Mouse (Mus musculus) bone marrow macrophage, adult 2 months (primary cell): Measurements from ENCODE around the gene Calhm2.

Experiments used
- CTCF ChIP-seq: IDR thresholded peaks from 2 replicates; pipeline ENCODE4 v1.5.1; 2012; ENCODE audit warnings: low read depth, mild to moderate bottlenecking, low read length, moderate library complexity
- POLR2A ChIP-seq: IDR thresholded peaks from 2 replicates; pipeline ENCODE4 v1.6.1; 2012; ENCODE audit warnings: mild to moderate bottlenecking, low read depth, low read length, borderline replicate concordance

DNA sequence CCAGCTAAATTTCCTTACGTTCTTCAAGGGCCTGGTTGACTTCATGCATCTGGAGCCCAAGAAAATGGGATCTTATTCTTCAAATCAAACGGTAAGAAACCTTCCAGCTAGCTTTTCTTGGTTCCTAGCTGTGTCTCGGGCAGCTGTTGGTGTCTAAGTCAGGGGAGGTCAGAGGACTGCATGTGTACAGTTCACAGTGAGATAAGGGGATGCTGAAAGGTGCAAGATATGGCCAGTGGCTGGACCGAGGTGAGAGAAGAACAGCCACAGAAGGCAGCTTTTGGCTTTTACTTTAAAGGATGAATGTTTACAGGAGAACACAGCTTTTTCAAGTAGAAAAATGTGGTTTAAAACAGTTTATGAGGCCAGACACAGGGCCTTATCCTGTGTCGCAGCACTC is 37.0 kb downstream of the Calhm2 start:
- no peak for TF ChIP-seq CTCF
- TF ChIP-seq POLR2A, result no peak
